Mouse (Mus musculus): ENCODE data around the gene Tbcb.
"Not testable (repeated sequence)": the region's sequence is repeated elsewhere in the genome, so short reads cannot be mapped to it uniquely, and the experiment has no call there.

Gene Tbcb

DNA sequence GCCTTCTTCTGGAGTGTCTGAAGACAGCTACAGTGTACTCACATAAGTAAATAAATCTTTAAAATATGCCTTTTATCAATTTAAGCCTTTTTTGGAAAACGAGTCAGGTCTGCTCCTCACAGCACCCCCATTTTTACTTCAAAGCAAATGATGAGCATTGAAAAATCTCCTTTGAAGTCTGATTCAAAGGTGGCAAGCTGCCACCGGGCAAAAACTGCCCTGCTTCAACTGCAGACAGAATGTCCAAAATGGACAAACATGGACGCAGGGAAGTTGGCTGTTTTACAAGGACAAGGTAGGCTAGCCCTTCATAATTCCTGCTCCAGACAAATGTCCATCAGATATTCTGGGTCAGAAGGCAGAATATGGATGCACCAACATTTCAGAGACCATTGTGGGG lies 10.6 kb downstream of the Tbcb start:
- DNase-seq = no peak

DNA sequence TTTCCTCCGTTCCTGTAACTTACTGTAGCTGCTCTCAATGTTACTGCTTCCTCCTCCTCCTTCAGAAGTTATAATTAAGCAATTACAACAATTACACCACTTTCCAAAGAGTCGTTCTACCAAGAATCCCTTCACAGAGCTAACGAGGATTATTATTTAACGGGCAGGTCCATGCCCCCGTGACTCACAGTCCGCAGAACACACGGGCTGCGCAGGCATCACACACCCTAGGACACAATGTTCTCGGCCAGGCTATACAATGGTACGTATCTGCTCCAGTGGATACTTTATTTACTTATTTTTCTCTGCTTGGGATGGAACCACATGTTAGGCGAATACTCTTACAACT lies 12.1 kb downstream of the Tbcb start:
- DNase-seq = peak in 1 of 2 experiments; percentile 39

DNA sequence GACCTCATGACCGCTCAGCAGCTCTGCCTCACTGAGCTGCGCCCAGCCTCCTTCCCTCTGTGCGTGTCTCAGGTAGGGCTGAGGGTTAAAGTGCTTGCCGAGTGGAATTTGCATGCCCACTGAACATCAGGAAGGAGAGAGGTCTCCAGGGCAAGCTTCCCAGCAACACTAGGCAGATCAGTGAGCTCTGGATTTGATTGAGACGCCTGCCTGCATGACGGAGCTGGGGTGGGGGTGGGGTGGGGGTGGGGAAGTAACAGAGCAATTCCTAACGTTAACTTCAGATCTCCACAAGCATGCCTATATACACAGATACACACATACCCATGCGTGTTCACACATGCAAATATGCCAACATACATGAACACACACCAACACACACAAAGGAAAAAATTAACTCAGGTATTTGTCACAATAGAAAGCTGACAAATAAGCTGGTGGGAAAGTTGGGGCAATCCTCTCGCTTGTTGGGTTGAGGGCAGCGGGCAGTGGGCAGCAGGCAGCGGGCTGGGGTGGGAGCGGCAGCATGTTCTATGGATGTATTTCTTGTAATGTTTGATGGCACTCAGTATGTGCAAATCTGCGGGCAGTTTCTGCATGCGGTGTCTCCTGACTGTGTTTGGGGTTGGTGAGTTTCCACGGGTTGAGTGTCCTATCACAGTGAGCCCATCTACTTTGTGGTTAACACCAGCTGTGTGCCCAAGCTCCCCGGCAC lies 12.6 kb downstream of the Tbcb start:
- peak; percentile 84 to 88 for DNase-seq

DNA sequence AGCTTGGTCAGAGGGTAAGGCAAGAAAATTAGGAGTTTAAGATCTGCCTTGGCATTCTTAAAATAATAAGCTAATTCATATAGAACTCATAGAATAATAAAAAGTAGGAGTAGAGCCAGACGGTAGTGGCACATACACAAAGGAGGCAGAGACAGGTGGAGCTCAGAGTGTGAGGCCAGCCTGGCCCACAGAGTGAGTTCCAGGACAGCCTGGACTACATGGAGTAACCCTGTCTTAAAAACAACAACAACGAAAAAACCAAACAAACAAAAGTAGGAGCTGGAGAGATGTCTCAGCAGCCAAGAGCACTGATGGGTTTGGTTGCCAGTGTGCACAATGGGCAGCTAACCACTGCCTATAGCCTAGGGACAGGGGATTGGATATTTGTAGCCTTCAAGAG lies 14.8 kb downstream of the Tbcb start:
- DNase-seq = no peak

DNA sequence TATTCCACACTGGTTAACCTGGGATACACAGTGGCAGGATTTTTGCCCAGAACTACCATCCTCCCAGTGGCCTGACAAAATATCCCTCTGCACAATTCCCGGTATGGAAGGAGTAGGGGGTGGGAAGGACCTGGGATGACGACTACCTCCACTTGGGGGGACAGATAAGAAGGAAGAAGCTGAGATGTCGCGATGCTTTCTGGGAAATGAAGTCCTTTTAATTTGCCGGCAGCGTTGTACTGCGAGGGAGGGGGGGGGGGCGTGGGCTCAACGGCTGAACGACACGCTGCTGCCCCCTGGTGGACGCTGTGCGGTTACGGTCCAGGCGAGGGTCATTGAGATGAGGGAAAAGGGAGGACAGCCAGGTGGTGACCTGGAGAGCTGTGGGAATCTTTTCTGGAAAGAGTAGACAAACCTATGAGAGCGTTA lies 15.3 kb downstream of the Tbcb start:
- peak; percentile 89 to 90 for DNase-seq

DNA sequence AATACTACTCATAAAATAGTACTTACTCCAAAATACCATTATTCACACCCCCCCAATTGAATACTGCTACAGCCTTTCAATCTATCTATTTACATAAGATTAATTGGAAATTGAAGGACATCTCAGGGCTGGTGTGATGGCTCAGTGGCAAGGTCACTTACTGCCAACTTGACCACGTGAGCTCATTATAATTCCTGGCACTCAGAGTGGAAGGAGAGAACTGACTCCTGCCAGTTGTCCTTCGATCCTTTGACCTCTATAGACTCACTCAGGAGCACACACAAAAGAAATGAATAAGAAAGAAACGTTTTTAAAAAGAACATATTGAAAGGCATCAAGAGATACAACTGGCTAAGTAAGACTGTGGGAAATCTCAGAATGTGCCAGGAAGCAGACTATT lies 16.2 kb downstream of the Tbcb start:
- DNase-seq = no peak

DNA sequence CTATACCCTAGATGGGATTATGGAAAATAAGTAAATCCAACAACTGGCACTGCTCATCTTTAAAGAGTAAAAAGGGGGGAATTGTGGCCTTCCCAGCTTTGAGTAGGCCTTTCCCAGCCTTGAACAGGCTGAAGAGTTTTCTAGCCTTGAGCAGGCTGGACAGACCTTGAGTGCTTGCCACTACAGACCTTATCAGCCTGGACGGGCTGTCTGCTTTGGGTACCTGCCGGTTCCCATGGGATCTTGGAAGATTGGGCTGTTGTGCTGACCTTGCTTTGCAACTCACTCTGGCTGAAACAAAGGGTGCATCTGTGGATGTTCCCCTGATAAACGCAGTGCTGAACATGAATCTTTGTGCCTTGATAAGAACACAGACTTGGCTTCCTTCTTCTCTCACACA lies 18.2 kb downstream of the Tbcb start:
- DNase-seq = no peak

DNA sequence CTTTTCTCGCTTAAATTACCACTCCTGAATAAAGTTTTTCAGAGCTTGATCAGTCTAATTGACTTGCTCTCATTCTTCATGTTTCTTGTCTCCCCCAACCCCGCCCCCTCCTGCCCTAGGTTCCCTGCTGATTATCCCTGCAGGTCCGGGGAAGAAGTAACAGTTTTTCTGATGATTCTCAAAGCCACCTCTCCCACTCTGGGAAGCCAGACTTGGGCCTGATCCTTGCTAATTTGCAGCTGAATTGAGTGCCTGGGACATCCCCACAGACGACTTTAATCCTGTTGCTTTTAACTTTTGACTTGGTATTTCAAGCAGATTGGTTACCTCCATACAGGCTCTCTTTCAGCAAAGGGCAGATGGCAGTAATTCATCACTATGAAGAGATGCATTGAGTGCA lies 21.0 kb downstream of the Tbcb start:
- DNase-seq = no peak

DNA sequence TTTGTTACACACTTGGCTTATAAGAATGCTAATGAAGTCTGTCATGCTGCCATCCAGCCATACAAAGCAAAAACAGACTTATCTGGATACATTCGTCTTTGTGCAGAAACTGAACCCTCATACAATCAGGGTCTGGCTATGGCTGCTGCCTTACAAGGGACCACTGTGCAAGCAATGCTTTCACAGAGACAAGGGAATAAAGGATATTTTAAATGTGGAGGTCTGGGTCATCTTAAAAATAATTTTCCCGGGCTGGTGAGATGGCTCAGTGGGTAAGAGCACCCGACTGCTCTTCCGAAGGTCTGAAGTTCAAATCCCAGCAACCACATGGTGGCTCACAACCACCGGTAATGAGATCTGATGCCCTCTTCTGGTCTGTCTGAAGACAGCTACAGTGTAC lies 25.7 kb downstream of the Tbcb start:
- DNase-seq = not testable (repeated sequence)

DNA sequence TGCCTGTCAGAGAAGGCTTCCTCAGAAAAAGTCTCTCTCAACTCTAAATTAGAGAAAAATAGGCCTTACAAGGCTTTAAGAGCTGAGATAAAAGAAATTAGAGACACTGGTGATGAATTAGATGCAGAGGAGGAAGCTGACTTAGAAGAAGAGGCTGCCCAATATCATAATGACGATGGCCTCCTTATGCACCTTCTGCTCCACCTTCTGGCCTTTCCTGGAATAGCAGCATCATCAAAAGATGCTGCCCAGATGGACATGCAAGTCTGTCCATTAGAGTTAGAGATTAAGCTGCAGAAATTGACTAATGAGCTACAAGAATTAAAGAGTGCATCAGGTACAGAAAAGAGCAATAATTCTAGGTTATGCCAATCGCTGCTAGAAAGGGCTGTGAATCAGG lies 26.7 kb downstream of the Tbcb start:
- peak; percentile 74 to 81 for DNase-seq

DNA sequence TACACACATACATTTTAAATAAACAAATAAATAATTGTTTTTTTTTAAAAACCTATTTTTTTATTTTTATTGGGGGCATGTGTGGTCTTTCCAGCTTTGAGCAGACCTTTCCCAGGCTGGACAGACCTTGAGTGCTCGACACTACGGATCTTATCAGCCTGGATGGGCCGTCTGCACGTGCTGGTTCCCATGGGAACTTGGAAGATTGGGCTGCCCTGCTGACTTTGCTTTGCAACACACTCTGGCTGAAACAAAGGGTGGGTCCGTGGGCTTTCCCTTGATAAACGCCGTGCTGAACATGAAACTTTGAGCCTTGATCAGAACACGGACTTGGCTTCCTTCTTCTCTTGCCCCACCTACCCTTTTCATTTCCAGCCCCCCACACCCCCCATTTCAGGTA lies 27.7 kb downstream of the Tbcb start:
- no peak for DNase-seq

DNA sequence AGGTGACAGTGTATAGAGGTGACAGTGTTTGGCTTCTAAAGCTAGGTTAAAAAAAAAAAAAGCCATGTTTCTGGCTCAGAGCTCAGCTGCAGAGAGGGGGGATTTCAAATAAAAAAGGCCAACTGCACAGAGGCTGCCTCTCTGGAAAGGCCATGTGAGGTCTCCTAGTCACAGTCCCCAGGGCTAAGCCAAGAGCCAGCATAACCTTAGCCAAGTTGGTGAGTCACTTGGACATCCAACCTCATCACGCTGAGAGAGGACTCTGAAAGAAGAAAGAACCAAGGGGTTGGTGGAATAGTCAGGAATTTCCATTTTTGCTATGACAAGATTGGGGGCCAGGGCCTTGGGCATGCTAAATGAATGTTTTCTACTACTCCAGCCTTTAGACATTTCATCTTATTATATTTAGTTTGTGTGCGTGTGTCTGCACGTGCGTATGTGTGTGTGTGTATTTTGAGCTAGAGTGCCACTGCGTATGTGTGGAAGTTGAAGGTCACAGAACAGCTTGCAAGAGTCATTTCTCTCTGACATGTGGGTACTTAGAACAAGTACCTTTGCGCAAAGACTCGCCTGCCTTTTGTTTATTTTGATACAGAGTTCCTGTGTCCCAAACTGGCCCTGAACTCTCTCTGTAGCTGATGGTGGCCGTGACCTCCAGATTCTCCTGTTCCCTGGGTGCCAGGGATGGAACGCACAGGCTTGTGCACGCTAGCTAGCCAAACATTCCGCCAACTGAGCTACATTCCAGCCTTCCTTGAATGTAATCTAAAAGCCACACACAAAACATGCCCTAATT lies 29.0 kb downstream of the Tbcb start:
- no peak for DNase-seq

DNA sequence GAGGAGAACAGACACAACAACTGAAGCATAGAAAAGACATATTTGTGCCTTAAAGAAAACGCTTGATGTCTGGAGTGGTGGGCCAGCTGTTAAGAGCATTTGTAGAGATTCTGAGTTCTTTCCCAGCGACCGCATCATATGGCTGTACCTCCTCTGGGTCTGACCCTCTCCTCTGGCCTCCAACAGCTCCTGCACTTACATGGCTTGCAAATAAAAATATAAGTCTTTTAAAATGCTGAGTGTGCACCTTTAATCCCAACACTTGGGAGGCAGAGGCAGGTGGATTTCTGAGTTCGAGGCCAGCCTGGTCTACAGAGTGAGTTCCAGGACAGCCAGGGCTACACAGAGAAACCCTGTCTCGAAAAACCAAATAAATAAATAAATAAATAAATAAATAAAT lies 31.4 kb downstream of the Tbcb start:
- not testable (repeated sequence) for DNase-seq

DNA sequence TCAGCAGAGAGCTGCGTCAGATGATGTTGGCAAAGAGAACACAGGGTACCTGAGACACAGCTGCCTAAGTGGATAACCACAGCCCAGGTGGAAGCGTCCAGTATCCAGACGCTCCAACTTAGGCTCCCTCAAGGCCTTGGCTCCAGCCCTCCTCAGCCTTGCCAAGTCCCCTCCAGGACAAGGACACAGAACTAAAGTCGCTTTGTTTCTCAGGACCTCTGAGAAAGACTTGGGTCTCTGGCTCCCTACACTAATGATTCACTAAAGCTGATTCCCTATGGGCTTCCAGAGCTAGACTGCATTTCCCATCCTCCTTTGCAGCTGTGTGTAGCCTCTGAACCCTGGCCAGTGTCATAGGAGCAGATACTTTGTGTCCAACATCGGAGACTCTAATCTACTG lies 31.9 kb downstream of the Tbcb start:
- no peak for DNase-seq

DNA sequence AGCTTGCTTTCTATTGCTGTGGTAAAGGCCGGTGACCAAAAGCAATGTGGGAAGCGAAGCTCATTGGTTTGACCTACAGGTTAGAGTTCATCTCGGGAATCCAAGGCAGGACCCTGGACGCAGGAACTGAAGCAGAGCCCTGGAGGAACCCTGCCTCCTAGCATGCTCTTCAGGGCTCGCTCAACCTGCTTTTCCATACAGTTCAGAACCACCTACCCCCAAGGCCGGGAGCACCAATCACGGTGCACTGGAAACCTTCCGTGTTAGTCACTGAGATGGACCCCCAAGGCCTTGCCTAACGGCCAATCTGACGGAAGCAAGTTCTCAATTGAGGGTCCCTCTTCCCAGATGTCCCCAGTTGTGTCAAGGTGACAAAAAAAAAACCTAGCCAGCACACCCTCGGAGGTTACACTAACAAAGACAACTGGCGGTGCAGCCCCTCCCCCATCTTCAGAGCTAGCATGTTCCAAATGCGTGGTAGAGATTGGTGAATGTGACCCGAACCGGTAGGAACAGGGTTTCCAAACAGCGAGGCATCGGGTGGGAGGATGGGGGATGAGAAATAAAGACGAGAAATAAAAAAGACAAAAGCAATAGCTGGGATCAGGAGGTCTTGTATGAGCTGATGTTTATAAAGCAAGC lies 32.5 kb downstream of the Tbcb start:
- no peak for DNase-seq

DNA sequence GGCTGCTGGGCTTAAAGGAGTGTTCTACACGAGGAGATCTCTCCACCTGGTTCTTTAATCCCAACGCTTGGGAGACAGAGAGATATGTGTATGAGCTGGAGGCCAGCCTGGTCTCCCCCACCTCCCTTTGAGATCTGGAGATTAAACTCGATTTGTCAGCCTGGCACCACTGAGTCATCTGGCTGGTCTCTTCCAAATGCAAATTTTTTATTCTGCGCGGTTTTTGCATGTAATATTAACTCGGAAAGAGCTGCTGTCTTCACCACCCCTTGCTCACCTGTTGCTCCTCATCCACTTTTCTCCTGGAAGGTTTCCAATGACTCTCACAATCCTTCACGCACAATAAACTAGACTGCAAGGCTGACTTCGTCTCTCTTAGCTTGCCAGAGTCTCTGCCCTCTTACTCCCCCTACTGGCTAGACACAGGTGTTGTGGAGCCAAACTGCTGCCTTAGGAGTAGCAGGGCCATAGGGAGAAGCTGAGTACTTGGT lies 33.5 kb downstream of the Tbcb start, which contains the start of gene Capns1:
Gene Capns1, minus strand, starts transcription at position 331 of the 491 bp plus-strand sequence.
- DNase-seq = peak; percentile 54 to 70

DNA sequence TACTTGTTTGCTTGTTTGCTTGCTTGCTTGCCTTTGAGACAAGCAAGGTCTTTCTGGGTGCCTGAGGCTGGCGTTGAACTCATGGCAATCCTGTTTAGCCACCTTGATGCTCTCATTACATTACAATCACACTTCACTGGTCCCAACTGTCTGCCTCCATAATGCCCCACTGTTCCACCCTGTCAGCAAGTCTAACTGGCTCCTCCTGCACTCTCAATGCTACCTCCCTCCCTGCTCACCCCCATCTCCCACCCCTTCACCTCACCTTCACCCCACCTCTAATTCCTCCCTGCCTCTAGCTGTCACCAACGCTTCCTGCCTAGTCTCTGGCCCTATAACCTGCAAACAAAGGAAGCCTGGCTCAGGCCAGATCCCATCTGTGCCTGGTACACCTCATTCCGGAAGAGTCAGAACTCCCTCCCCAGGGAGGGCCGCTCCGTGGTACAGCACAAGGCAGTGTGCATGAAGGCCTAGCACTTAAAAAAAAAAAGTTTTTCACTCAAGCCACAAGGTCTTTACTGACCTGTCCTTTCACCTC lies 34.4 kb downstream of the Tbcb start:
- peak in 1 of 2 experiments; percentile 14 for DNase-seq

DNA sequence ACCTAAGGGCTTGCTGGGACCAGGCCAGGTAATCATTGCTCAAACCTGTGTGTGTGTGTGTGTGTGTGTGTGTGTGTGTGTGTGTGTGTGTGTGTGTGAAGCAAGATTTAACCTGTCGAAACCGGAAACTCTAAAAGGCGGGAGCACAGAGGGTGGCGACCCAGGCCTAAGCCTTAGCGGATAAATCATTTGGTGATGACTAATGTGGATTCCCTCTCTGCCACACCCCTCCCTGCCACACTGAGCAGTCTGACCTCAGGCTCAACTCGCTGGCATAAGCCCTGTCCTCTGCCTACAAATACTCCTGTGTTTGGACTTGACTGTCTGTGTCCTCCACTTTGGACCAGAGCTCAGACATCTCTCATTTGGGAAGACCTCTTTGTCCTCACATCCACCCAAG lies 35.9 kb downstream of the Tbcb start:
- no peak for DNase-seq

DNA sequence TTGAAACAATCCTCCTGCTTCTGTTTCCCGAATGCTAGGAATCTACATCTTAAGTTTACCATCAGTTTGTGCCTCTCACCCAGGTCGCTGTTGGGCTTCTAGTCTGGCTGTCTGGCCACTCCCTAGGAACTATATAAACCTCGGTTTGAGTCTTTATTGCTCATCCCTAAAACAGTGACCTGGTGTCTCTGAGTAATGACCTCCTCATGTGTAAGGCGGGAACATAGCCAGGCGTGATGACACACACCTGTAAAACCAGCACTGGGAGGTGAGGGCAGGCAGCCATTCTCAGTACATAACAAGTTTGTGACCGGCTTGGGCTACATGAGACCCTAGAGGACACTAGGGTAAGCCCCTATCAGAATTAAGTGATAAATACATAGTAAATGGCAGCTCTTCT lies 36.6 kb downstream of the Tbcb start:
- no peak for DNase-seq

DNA sequence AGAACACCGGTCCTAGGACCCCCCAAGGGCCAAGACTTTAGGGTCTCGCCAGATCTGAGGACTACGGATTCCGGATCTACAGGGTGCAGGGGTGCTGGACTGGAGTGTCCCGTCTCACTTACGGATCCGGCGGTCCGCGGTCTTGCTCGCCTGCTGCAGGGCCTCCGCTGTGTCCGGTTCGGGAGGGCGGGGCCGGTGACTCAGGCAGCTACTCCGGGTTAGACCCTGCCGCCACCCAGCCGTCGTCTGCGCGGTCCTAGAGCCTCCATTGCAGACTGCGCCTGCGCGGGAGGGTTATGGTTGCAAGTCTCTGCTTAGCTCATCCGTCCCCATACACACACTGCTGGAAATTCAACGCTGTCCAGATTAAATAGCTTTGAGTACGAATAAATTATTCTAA lies 37.2 kb downstream of the Tbcb start:
- peak; percentile 98 for DNase-seq

DNA sequence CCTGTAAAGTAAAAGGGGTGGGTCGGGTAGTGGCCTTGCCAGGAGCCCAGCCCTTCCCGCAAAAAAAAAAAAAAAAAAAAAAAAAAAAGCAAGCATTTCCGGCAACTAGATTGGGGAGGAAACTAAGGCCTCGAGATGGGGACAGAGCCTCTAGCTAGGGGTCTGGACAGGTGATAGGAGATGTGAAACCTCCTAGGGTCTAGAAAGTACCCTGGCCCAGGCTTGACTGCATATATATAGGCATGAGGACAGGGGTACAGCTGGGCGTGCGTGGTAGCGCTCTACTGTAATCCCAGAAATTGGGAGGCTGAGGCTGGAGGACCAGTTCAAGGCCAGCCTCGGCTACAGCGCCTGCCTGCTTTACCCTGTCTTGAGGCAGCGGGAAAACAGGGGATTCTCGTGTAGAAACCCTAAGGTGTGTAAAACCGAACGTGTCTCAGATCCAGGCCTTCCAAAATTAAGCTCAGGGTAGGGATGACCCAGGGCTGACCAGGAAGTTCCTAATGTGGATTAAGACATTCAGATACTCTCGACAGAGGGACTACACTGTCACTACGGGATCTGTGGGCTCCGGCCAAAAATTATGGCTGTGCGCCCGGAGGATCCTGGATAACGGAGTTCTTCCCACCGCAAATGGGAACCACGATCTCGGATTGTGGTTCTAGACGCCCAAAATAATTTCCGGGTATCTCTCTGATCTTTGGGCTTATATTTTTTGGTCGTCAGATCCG lies 37.8 kb downstream of the Tbcb start:
- peak; percentile 64 to 72 for DNase-seq

DNA sequence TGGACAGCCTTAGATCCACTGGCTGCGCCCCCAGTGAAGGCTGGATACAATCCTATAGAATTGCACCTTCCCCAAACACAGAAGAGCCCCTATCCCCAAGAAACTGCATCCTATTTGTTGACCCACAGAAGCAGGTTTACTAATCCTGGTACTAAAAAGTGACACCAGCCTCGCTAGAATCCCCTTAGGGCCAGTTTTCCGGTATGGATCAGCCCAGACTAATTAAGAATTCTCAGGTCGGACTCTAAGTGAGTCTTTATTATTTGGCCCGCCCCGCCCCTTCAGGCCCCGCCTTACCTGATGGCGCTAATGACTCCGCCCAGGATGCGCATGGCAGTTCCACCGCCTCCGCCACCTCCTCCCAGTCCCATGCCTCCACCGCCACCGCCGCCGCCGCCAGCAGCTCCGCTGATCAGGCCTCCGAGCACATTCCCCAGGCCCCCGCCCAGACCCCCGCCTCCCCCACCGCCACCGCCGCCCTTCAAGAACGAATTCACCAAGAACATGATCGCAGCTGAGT lies 38.4 kb downstream of the Tbcb start:
- peak; percentile 85 to 90 for DNase-seq

All from kidney, postnatal 4 days (tissue).